Mouse (Mus musculus): ENCODE measurements around the gene Adarb2. TPM values are rescaled to one million over a fixed set of nuclear protein-coding genes. Genes with fewer than 3 reads are reported as not detected.
"Not testable (repeated sequence)": the region's sequence is repeated elsewhere in the genome, so short reads cannot be mapped to it uniquely, and the experiment has no call there.

Adarb2 gene
- polyA plus RNA-seq, 1 experiment from 2014 or later = 1.0 TPM

- no peak overlapping the region for H3K4me3 ChIP-seq (ENCODE audit: low read depth, low read length)
- H3K27ac ChIP-seq (replicated peaks; ENCODE audit: low read depth, low read length) = no peak overlapping the region
- no peak for DNase-seq (ENCODE audit: low spot score)
- no peak overlapping the region for H3K9ac ChIP-seq (ENCODE audit: low read length)
- H3K4me2 ChIP-seq (ENCODE audit: low read depth, severe bottlenecking) = no peak overlapping the region
- H3K27me3 ChIP-seq (ENCODE audit: control insufficient read depth, insufficient read depth, low read length) = no peaks in the 10 kb centered on the region
- H3K36me3 ChIP-seq (ENCODE audit: control insufficient read depth, insufficient read depth, low read length) = no peaks in the 10 kb centered on the region
- H3K9me3 ChIP-seq (ENCODE audit: control insufficient read depth, low read length) = no peaks in the 10 kb centered on the region
- no peaks in the 10 kb centered on the region for H3K4me1 ChIP-seq (ENCODE audit: control insufficient read depth, insufficient read depth, low read length)
- 88% methylated on average over 6 of the region's 6 CpGs for WGBS
- no peak for ATAC-seq (ENCODE audit: insufficient number of reproducible peaks, low FRiP score, low TSS enrichment, low read depth)
Observed at GRCm38 (mm10) chr13:8597647-8598017, 395.0 kb downstream of the Adarb2 start.

GRCm38 (mm10) chr13:8605645-8606044 lies 403.0 kb downstream of the Adarb2 start:
- WGBS = 82% methylated on average over 2 of the region's 2 CpGs
- no peak for ATAC-seq (ENCODE audit: insufficient number of reproducible peaks, low FRiP score, low TSS enrichment, low read depth)

GRCm38 (mm10) chr13:8608040-8608439 lies 405.4 kb downstream of the Adarb2 start:
- no peak overlapping the region for H3K9ac ChIP-seq (ENCODE audit: low read length)
- H3K27me3 ChIP-seq (ENCODE audit: control insufficient read depth, insufficient read depth, low read length) = no peaks in the 10 kb centered on the region
- H3K36me3 ChIP-seq (ENCODE audit: control insufficient read depth, insufficient read depth, low read length) = no peaks in the 10 kb centered on the region
- 82% methylated on average over 12 of the region's 12 CpGs for WGBS
- ATAC-seq (ENCODE audit: insufficient number of reproducible peaks, low FRiP score, low TSS enrichment, low read depth) = no peak
- no peak overlapping the region for H3K4me2 ChIP-seq (ENCODE audit: low read depth, severe bottlenecking)
- DNase-seq (ENCODE audit: low spot score) = no peak
- H3K4me3 ChIP-seq (ENCODE audit: low read depth, low read length) = no peak overlapping the region
- H3K4me1 ChIP-seq (ENCODE audit: control insufficient read depth, insufficient read depth, low read length) = no peaks in the 10 kb centered on the region
- no peak overlapping the region for H3K27ac ChIP-seq (replicated peaks; ENCODE audit: low read depth, low read length)
- no peaks in the 10 kb centered on the region for H3K9me3 ChIP-seq (ENCODE audit: control insufficient read depth, low read length)

More at GRCm38 (mm10) chr13:8605645-8606044, 403.0 kb downstream of the Adarb2 start:
- Histone ChIP-seq H3K27me3 (ENCODE audit: control insufficient read depth, insufficient read depth, low read length) (no peaks in the 10 kb centered on the region), H3K9me3 (ENCODE audit: control insufficient read depth, low read length) (no peaks in the 10 kb centered on the region), H3K4me3 (ENCODE audit: low read depth, low read length) (no peak overlapping the region), H3K9ac (ENCODE audit: low read length) (no peak overlapping the region), H3K4me2 (ENCODE audit: low read depth, severe bottlenecking) (no peak overlapping the region), H3K4me1 (ENCODE audit: control insufficient read depth, insufficient read depth, low read length) (no peaks in the 10 kb centered on the region), H3K36me3 (ENCODE audit: control insufficient read depth, insufficient read depth, low read length) (no peaks in the 10 kb centered on the region), H3K27ac (replicated peaks; ENCODE audit: low read depth, low read length) (no peak overlapping the region)
- DNase-seq (ENCODE audit: low spot score) = no peak

DNA sequence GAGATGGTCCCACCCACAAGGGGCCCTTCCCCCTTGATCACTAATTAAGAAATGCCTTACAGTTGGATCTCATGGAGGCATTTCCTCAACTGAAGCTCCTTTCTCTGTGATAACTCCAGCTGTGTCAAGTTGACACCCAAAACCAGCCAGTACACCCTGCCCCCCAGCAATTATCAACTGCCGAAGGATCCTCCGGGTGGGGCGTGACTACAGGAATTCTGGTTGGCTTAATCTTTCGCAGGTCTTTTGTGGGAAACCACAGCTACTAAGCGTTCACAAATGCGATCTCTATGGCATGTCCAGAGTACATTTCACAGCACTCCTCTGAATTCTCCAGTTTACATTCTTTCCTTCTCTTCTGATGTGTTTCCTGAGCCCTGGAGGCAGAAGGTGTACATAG lies 406.3 kb downstream of the Adarb2 start:
- H3K4me3 ChIP-seq (ENCODE audit: low read depth, low read length); H3K9ac ChIP-seq (ENCODE audit: low read length); H3K36me3 ChIP-seq (ENCODE audit: control insufficient read depth, insufficient read depth, low read length); H3K27ac ChIP-seq (replicated peaks; ENCODE audit: low read depth, low read length); H3K9me3 ChIP-seq (ENCODE audit: control insufficient read depth, low read length); H3K4me2 ChIP-seq (ENCODE audit: low read depth, severe bottlenecking); ATAC-seq (ENCODE audit: insufficient number of reproducible peaks, low FRiP score, low TSS enrichment, low read depth); DNase-seq (ENCODE audit: low spot score); H3K27me3 ChIP-seq (ENCODE audit: control insufficient read depth, insufficient read depth, low read length); H3K4me1 ChIP-seq (ENCODE audit: control insufficient read depth, insufficient read depth, low read length): not testable (repeated sequence)
- 88% methylated on average over 6 of the region's 6 CpGs for WGBS

- no peak overlapping the region for H3K9ac ChIP-seq (ENCODE audit: low read length)
- DNase-seq (ENCODE audit: low spot score) (no peak), ATAC-seq (ENCODE audit: insufficient number of reproducible peaks, low FRiP score, low TSS enrichment, low read depth) (no peak)
- H3K27me3 ChIP-seq (ENCODE audit: control insufficient read depth, insufficient read depth, low read length) = no peaks in the 10 kb centered on the region
- H3K4me3 ChIP-seq (ENCODE audit: low read depth, low read length) = no peak overlapping the region
- no peak overlapping the region for H3K4me2 ChIP-seq (ENCODE audit: low read depth, severe bottlenecking)
- H3K9me3 ChIP-seq (ENCODE audit: control insufficient read depth, low read length) = no peaks in the 10 kb centered on the region
- 91% methylated on average over 8 of the region's 8 CpGs for WGBS
- H3K36me3 ChIP-seq (ENCODE audit: control insufficient read depth, insufficient read depth, low read length) = no peaks in the 10 kb centered on the region
- H3K4me1 ChIP-seq (ENCODE audit: control insufficient read depth, insufficient read depth, low read length) = no peaks in the 10 kb centered on the region
- H3K27ac ChIP-seq (replicated peaks; ENCODE audit: low read depth, low read length) = no peak overlapping the region
Observed at GRCm38 (mm10) chr13:8610956-8611355, 408.3 kb downstream of the Adarb2 start.

GRCm38 (mm10) chr13:8612618-8613391 lies 410.1 kb downstream of the Adarb2 start:
- 63% methylated on average over 14 of the region's 14 CpGs for WGBS
- H3K9ac ChIP-seq (ENCODE audit: low read length) = no peak overlapping the region
- H3K9me3 ChIP-seq (ENCODE audit: control insufficient read depth, low read length) = no peaks in the 10 kb centered on the region
- DNase-seq (ENCODE audit: low spot score) (no peak), ATAC-seq (ENCODE audit: insufficient number of reproducible peaks, low FRiP score, low TSS enrichment, low read depth) (no peak)
- H3K4me3 ChIP-seq (ENCODE audit: low read depth, low read length) = no peak overlapping the region
- no peaks in the 10 kb centered on the region for H3K4me1 ChIP-seq (ENCODE audit: control insufficient read depth, insufficient read depth, low read length)
- no peak overlapping the region for H3K27ac ChIP-seq (replicated peaks; ENCODE audit: low read depth, low read length)
- no peaks in the 10 kb centered on the region for H3K36me3 ChIP-seq (ENCODE audit: control insufficient read depth, insufficient read depth, low read length)
- no peaks in the 10 kb centered on the region for H3K27me3 ChIP-seq (ENCODE audit: control insufficient read depth, insufficient read depth, low read length)
- no peak overlapping the region for H3K4me2 ChIP-seq (ENCODE audit: low read depth, severe bottlenecking)

DNA sequence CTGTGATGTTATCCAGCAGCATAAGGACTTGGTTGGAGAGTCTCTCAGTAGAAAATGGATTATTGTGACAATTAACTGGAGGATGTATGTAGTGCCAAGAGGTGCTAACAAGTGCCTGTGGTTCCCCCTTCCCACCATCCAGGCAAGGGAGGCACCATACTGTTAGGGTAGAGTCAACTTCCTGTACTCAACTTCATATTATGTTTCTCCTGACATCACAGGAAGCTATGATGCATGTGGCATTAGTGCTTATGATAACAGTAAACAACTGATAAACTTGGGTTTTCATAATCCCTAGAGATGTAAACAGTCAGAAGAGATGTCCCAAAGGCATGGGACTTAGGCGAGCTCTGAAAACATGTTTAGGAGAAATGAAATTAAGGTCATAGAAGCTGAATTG lies 414.0 kb downstream of the Adarb2 start:
- no peak for ATAC-seq (ENCODE audit: insufficient number of reproducible peaks, low FRiP score, low TSS enrichment, low read depth)
- WGBS = 94% methylated on average over 1 of the region's 1 CpGs

DNA sequence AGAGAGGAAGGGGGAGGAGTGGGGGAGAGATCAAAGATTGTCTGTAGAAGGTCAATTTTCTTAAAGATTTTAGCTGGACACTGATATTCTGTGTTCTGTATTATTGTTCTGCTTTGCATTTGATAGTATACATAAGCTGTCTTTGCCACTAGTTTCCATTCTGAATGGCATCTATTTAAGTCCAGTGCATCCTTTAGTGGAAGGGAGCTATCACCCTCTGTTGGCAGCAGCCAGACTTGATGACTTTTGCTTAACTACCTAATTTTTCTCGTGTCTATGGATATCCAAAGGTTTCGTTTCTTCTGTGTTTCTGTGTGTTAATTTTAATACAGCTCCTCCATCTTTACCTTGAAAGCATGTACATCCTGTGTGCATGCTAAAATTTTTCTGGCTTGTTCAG lies 419.6 kb downstream of the Adarb2 start:
- WGBS = 87% methylated on average over 2 of the region's 2 CpGs
- no peak overlapping the region for H3K9ac ChIP-seq (ENCODE audit: low read length)

More for the DNA sequence above, 414.0 kb downstream of the Adarb2 start:
- H3K27me3 ChIP-seq (ENCODE audit: control insufficient read depth, insufficient read depth, low read length) = no peaks in the 10 kb centered on the region
- no peak for DNase-seq (ENCODE audit: low spot score)
- no peak overlapping the region for H3K27ac ChIP-seq (replicated peaks; ENCODE audit: low read depth, low read length)
- no peak overlapping the region for H3K4me2 ChIP-seq (ENCODE audit: low read depth, severe bottlenecking)
- H3K9ac ChIP-seq (ENCODE audit: low read length) = no peak overlapping the region
- H3K9me3 ChIP-seq (ENCODE audit: control insufficient read depth, low read length) = no peaks in the 10 kb centered on the region
- no peak overlapping the region for H3K4me3 ChIP-seq (ENCODE audit: low read depth, low read length)
- H3K4me1 ChIP-seq (ENCODE audit: control insufficient read depth, insufficient read depth, low read length) = no peaks in the 10 kb centered on the region
- no peaks in the 10 kb centered on the region for H3K36me3 ChIP-seq (ENCODE audit: control insufficient read depth, insufficient read depth, low read length)

GRCm38 (mm10) chr13:8629565-8629964 lies 426.9 kb downstream of the Adarb2 start:
- no peak overlapping the region for H3K27ac ChIP-seq (replicated peaks; ENCODE audit: low read depth, low read length)
- no peak overlapping the region for H3K9ac ChIP-seq (ENCODE audit: low read length)
- no peaks in the 10 kb centered on the region for H3K9me3 ChIP-seq (ENCODE audit: control insufficient read depth, low read length)
- no peaks in the 10 kb centered on the region for H3K4me1 ChIP-seq (ENCODE audit: control insufficient read depth, insufficient read depth, low read length)
- 86% methylated on average over 6 of the region's 6 CpGs for WGBS
- H3K4me2 ChIP-seq (ENCODE audit: low read depth, severe bottlenecking) = no peak overlapping the region
- no peaks in the 10 kb centered on the region for H3K27me3 ChIP-seq (ENCODE audit: control insufficient read depth, insufficient read depth, low read length)
- no peak overlapping the region for H3K4me3 ChIP-seq (ENCODE audit: low read depth, low read length)
- no peaks in the 10 kb centered on the region for H3K36me3 ChIP-seq (ENCODE audit: control insufficient read depth, insufficient read depth, low read length)
- ATAC-seq (ENCODE audit: insufficient number of reproducible peaks, low FRiP score, low TSS enrichment, low read depth) (no peak), DNase-seq (ENCODE audit: low spot score) (no peak)

More for the DNA sequence above, 419.6 kb downstream of the Adarb2 start:
- DNase-seq (ENCODE audit: low spot score) (no peak), ATAC-seq (ENCODE audit: insufficient number of reproducible peaks, low FRiP score, low TSS enrichment, low read depth) (no peak)
- H3K4me2 ChIP-seq (ENCODE audit: low read depth, severe bottlenecking) = no peak overlapping the region
- H3K4me1 ChIP-seq (ENCODE audit: control insufficient read depth, insufficient read depth, low read length) = no peaks in the 10 kb centered on the region
- H3K27ac ChIP-seq (replicated peaks; ENCODE audit: low read depth, low read length) = no peak overlapping the region
- H3K27me3 ChIP-seq (ENCODE audit: control insufficient read depth, insufficient read depth, low read length) = no peaks in the 10 kb centered on the region
- no peaks in the 10 kb centered on the region for H3K36me3 ChIP-seq (ENCODE audit: control insufficient read depth, insufficient read depth, low read length)
- H3K4me3 ChIP-seq (ENCODE audit: low read depth, low read length) = no peak overlapping the region
- no peaks in the 10 kb centered on the region for H3K9me3 ChIP-seq (ENCODE audit: control insufficient read depth, low read length)

Measured in limb, embryonic 11.5 days (tissue).